Mouse (Mus musculus): Measurements from ENCODE around the gene Tbc1d23. TPM values are rescaled to one million over a fixed set of nuclear protein-coding genes. Genes with fewer than 3 reads are reported as not detected.
"Not testable (repeated sequence)": the region's sequence is repeated elsewhere in the genome, so short reads cannot be mapped to it uniquely, and the experiment has no call there.

Gene Tbc1d23
- polyA plus RNA-seq, 1 experiment from 2014 or later = 20.6 TPM

DNA sequence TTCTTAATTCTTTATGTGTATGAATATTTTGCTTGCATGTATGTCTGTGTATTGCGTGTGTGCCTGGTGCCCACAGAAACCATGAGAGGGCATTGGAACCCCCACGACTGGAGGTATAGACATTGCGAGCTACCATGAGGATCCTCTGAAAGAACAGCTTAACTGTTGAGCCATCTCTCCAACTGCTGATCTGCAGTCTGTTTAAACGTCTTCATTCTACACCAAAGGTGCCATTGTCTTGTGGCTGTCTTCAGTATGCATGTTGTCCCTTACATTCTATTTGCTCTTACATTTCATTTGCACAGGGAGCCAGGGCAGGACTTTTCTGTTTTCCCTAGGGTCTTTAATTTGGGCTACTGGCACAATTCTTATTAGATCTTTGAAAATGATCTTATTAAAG lies 19.7 kb upstream of the Tbc1d23 start:
- no peak for ATAC-seq (ENCODE audit: insufficient number of reproducible peaks, low FRiP score)
- Histone ChIP-seq H3K27ac (ENCODE audit: poor library complexity, severe bottlenecking) (no peak overlapping the region), H3K4me3 (no peak overlapping the region), H3K27me3 (replicated peaks) (no peaks in the 10 kb centered on the region), H3K36me3 (no peaks in the 10 kb centered on the region), H3K9me3 (replicated peaks) (0 out of 2 replicates have a peak, but pooled peaks cover under 1% of the 10 kb centered on the region), H3K4me2 (no peak overlapping the region), H3K9ac (no peak overlapping the region), H3K4me1 (replicated peaks) (peaks cover 9% of the 10 kb centered on the region)
- WGBS = 79% methylated on average over 4 of the region's 4 CpGs

DNA sequence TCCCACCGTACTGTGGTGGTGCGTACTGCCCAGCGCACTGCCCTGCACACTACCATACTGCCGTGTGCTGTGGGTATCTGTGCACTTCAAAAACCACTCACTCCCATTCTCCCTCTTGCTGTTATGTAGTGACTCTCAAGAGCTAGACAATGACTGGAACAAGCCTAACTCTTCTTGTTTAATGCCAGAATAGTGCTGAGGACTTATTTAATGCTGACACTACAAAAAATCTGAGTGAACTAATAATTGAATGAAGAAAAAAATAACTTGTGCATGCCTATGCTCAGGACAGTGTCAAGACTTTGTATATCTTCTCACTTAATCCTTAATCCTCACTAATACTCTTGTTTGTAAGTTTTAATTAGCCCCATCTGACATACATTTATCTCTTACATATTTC lies 16.2 kb upstream of the Tbc1d23 start:
- Histone ChIP-seq H3K27ac (ENCODE audit: poor library complexity, severe bottlenecking) (no peak overlapping the region), H3K36me3 (no peaks in the 10 kb centered on the region), H3K27me3 (replicated peaks) (no peaks in the 10 kb centered on the region), H3K9ac (no peak overlapping the region), H3K4me2 (no peak overlapping the region), H3K4me3 (no peak overlapping the region), H3K9me3 (replicated peaks) (no peaks in the 10 kb centered on the region), H3K4me1 (replicated peaks) (peaks cover 7% of the 10 kb centered on the region)
- 91% methylated on average over 4 of the region's 4 CpGs for WGBS
- no peak for ATAC-seq (ENCODE audit: insufficient number of reproducible peaks, low FRiP score)

DNA sequence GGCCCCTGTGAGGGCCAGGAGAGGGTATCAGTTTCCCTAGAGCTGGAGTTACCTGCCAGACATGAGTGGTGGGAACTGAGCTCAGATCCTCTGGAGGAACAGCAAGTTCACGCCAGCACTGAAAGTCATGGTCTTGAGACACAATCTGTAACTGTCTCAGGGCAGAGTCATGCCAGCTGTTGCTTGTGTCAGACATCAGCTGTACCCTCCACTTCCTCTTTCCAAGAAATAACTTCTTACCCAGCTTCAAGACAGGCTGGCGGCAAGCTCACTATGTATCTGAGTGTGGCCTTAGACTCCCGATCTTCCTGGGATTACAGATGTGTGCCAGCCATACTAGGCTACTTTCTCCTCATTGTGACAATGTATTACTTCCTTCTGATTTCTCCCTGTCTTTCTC lies 15.3 kb upstream of the Tbc1d23 start:
- Histone ChIP-seq H3K4me3 (no peak overlapping the region), H3K27ac (ENCODE audit: poor library complexity, severe bottlenecking) (no peak overlapping the region), H3K27me3 (replicated peaks) (no peaks in the 10 kb centered on the region), H3K9me3 (replicated peaks) (no peaks in the 10 kb centered on the region), H3K4me2 (no peak overlapping the region), H3K9ac (no peak overlapping the region), H3K4me1 (replicated peaks) (peaks cover under 1% of the 10 kb centered on the region; the same call in 1 of the 2 replicates), H3K36me3 (no peaks in the 10 kb centered on the region)
- WGBS = 74% methylated on average over 3 of the region's 3 CpGs
- no peak for ATAC-seq (ENCODE audit: insufficient number of reproducible peaks, low FRiP score)

DNA sequence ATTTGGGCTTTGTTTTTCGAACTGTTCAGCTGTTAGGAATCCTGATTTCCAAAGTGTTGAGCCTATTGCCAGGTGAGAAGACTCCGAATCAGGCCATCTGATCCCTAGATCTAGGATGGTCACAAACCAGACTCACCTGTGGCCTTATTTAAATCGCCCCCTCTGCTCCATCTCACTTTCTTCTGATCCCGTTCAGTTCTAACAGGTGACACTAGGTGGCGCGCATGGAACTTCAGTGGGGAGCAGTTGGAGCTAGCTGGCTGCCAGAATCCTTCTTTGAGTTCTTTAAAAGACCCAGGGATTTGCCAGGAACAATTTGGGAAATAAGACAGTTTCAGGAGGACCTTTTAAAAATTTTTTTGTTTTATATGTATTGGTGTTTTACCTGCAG lies 12.5 kb upstream of the Tbc1d23 start:
- Histone ChIP-seq H3K9me3 (replicated peaks) (no peaks in the 10 kb centered on the region), H3K27me3 (replicated peaks) (no peaks in the 10 kb centered on the region), H3K27ac (ENCODE audit: poor library complexity, severe bottlenecking) (no peak overlapping the region), H3K4me3 (no peak overlapping the region), H3K36me3 (no peaks in the 10 kb centered on the region), H3K4me1 (replicated peaks) (no peaks in the 10 kb centered on the region), H3K4me2 (no peak overlapping the region), H3K9ac (no peak overlapping the region)
- 9% methylated on average over 6 of the region's 6 CpGs for WGBS
- ATAC-seq (ENCODE audit: insufficient number of reproducible peaks, low FRiP score) = no peak

DNA sequence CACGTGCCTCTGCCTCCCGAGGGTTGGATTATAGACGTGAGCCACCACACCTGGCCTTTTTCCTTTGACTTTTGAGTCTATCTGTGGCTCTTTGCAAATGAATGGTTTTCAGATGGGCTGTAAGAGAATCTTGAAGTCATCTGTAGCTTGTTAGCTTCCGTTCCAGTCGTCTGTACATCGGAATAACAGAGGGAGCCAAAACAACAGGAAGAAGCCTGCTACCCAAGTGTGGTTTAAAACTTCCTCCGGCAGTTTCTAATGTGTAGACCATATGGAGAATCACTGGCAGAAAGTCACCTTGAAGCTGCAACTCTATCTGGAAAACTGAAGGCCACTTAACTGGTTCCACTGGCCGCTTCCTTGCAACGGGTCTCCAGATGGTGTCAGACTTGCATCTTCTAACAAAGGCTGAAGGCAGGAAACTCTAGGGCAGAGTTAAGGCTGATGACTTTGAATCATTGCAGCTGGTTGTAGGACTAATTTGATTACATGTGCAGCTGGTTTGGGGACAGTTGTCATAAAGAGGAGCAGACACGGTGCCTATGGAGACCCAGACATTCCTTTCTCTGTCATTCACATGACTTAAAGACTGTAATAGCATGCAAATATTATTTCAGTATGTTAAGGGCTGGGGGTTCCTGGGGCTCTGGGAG lies 12.0 kb upstream of the Tbc1d23 start:
- Histone ChIP-seq H3K4me2 (no peak overlapping the region), H3K27ac (ENCODE audit: poor library complexity, severe bottlenecking) (no peak overlapping the region), H3K4me3 (no peak overlapping the region), H3K9ac (no peak overlapping the region), H3K9me3 (replicated peaks) (no peaks in the 10 kb centered on the region), H3K27me3 (replicated peaks) (no peaks in the 10 kb centered on the region), H3K4me1 (replicated peaks) (no peaks in the 10 kb centered on the region), H3K36me3 (no peaks in the 10 kb centered on the region)
- WGBS = 47% methylated on average over 10 of the region's 10 CpGs
- no peak for ATAC-seq (ENCODE audit: insufficient number of reproducible peaks, low FRiP score)

DNA sequence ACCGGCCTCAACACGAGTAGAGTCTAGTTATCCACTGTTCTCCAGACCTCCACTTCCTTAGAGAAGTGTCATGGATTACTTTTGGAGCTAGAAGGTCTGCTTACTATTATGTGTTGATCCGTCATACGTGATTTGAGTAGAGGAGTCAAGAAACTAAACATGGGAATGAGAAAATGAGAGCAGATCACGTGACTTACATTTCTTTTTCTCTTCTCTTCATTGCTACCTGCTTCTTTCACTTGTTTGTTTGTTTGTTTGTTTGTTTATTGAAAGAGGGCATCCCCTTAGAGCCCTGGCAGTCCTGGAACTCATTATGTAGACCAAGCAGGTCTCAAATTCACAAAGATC lies 11.5 kb upstream of the Tbc1d23 start:
- H3K27ac ChIP-seq (ENCODE audit: poor library complexity, severe bottlenecking) = no peak overlapping the region
- H3K4me1 ChIP-seq (replicated peaks) = no peaks in the 10 kb centered on the region
- no peak overlapping the region for H3K4me2 ChIP-seq
- H3K9ac ChIP-seq = no peak overlapping the region
- WGBS = 80% methylated on average over 5 of the region's 5 CpGs
- H3K4me3 ChIP-seq = no peak overlapping the region
- H3K36me3 ChIP-seq = no peaks in the 10 kb centered on the region
- H3K27me3 ChIP-seq (replicated peaks) = no peaks in the 10 kb centered on the region
- H3K9me3 ChIP-seq (replicated peaks) = no peaks in the 10 kb centered on the region
- no peak for ATAC-seq (ENCODE audit: insufficient number of reproducible peaks, low FRiP score)

DNA sequence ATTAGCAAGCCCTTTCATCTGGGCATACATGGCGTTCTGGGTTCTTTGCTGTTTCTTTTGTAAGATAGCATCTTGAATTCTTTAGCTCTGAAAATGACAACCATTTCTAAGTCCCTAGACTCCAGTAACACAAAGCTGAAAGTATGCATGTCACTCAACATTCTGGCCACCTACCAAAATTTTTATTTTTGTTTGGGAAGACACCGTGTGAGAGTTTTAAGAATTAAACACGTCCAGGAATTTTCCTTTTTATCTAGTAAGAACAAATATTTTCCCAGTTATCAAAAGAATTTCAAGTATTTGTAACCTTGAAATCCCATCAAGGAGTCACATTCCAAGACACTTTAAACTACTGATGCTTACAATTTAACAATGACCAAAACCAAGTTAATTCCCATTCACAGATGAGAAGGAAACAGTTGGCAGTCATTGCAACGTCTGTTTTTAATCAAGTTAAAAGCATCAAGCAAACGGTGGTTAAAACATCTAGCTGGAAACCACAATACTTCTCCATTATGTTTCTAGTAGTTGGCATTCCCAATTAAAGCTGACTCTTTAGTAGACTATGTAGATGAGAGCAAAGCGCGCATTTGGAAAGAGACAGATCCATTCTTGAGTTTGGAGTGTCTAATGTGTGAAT lies 4.7 kb upstream of the Tbc1d23 start:
- H3K27ac ChIP-seq (ENCODE audit: poor library complexity, severe bottlenecking) = no peak overlapping the region
- H3K36me3 ChIP-seq = no peaks in the 10 kb centered on the region
- no peaks in the 10 kb centered on the region for H3K9me3 ChIP-seq (replicated peaks)
- H3K4me2 ChIP-seq = no peak overlapping the region
- H3K4me1 ChIP-seq (replicated peaks) = 0 out of 2 replicates have a peak, but pooled peaks cover 3% of the 10 kb centered on the region
- no peak for ATAC-seq (ENCODE audit: insufficient number of reproducible peaks, low FRiP score)
- WGBS = 47% methylated on average over 7 of the region's 7 CpGs
- H3K27me3 ChIP-seq (replicated peaks) = no peaks in the 10 kb centered on the region
- no peak overlapping the region for H3K9ac ChIP-seq
- H3K4me3 ChIP-seq = no peak overlapping the region

DNA sequence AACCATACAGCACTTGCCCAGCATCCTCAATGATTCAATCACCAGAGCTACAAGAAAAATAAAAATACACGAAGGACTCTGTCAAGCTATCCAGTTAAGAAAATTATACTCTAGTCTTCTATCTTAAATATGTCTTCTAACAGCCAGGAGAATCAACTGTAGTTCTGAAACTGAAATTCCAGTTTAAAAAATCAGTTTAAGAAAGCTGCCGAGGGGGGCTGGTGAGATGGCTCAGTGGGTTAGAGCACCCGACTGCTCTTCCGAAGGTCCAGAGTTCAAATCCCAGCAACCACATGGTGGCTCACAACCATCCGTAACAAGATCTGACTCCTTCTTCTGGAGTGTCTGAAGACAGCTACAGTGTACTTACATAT lies 620 bp upstream of the Tbc1d23 start:
- Histone ChIP-seq H3K4me2 (peak overlapping the region; percentile 74; the same call in 1 of the 2 replicates), H3K4me1 (replicated peaks) (peaks cover 13% of the 10 kb centered on the region), H3K4me3 (peak overlapping the region; percentile 74)
- not testable (repeated sequence) for ATAC-seq (ENCODE audit: insufficient number of reproducible peaks, low FRiP score); H3K27ac ChIP-seq (ENCODE audit: poor library complexity, severe bottlenecking); H3K9me3 ChIP-seq (replicated peaks); H3K9ac ChIP-seq; H3K27me3 ChIP-seq (replicated peaks); H3K36me3 ChIP-seq
- 67% methylated on average over 5 of the region's 5 CpGs for WGBS

DNA sequence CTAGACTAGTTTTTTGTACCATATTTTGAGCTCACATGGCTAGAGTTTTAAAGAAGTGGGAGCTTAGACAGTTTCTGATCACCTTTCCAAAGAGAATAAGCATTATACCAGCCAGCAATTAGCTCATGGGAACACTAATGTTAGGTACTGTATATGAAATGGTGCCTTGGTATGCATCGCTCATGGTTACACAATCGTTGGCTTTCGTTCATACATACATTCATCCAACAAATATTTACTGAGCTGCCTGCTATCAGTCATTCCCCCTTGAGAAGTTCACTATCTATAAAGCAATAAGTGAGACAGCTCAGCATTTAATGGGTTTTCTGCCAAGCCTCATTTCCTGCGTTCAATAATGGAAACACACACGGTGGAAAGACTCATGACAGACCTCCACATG lies 4.9 kb downstream of the Tbc1d23 start:
- Histone ChIP-seq H3K4me3 (no peak overlapping the region), H3K27ac (ENCODE audit: poor library complexity, severe bottlenecking) (no peak overlapping the region), H3K4me2 (no peak overlapping the region), H3K36me3 (no peaks in the 10 kb centered on the region), H3K4me1 (replicated peaks) (peaks cover 18% of the 10 kb centered on the region), H3K27me3 (replicated peaks) (no peaks in the 10 kb centered on the region), H3K9me3 (replicated peaks) (no peaks in the 10 kb centered on the region), H3K9ac (no peak overlapping the region)
- WGBS = 74% methylated on average over 5 of the region's 5 CpGs
- no peak for ATAC-seq (ENCODE audit: insufficient number of reproducible peaks, low FRiP score)

DNA sequence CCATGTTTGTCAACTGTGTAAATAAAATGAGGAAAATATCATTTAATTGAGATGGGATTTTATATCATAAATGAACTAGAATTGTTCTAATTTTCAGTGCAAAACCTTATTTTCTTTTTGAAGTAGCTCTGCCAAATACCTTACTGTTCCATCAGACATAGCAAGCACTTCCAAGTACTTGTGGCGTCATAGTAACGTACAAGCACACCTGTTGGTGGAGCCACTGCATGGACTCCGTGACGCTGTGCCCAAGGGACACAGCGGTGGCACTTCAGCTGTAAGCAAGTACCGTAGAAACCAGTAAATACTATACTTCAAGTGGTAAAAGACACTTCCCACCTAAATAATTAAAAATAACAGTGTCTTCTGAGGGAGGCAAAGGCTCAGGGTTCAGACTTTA lies 10.9 kb downstream of the Tbc1d23 start:
- Histone ChIP-seq H3K4me1 (replicated peaks) (peaks cover 4% of the 10 kb centered on the region; the same call in 1 of the 2 replicates), H3K27ac (ENCODE audit: poor library complexity, severe bottlenecking) (no peak overlapping the region), H3K4me2 (no peak overlapping the region), H3K9ac (no peak overlapping the region), H3K27me3 (replicated peaks) (no peaks in the 10 kb centered on the region), H3K9me3 (replicated peaks) (no peaks in the 10 kb centered on the region), H3K36me3 (peaks cover 14% of the 10 kb centered on the region), H3K4me3 (no peak overlapping the region)
- no peak for ATAC-seq (ENCODE audit: insufficient number of reproducible peaks, low FRiP score)
- WGBS = 95% methylated on average over 6 of the region's 6 CpGs

DNA sequence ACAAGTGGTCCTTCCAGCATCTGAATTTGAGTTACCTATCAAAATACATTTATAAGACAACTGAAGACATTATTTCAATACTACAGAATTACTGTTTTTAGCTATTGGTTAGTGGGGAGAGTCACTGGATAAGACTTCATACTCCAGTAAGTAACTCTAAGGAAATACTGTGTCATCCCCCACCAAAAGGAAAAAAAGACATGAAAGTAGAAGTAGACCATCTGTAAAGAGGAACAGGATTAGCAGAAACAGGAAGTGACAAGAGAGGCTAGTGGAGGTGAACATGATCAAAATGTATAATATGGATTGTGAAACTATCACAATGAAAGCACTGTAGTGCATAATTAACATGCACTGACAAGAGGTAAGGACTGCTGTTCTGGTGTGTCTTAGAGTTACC lies 15.3 kb downstream of the Tbc1d23 start:
- Histone ChIP-seq H3K4me3 (no peak overlapping the region), H3K4me2 (no peak overlapping the region), H3K9ac (no peak overlapping the region), H3K27me3 (replicated peaks) (no peaks in the 10 kb centered on the region), H3K9me3 (replicated peaks) (no peaks in the 10 kb centered on the region), H3K27ac (ENCODE audit: poor library complexity, severe bottlenecking) (no peak overlapping the region), H3K36me3 (peaks cover 37% of the 10 kb centered on the region), H3K4me1 (replicated peaks) (no peaks in the 10 kb centered on the region)
- ATAC-seq (ENCODE audit: insufficient number of reproducible peaks, low FRiP score) = no peak

DNA sequence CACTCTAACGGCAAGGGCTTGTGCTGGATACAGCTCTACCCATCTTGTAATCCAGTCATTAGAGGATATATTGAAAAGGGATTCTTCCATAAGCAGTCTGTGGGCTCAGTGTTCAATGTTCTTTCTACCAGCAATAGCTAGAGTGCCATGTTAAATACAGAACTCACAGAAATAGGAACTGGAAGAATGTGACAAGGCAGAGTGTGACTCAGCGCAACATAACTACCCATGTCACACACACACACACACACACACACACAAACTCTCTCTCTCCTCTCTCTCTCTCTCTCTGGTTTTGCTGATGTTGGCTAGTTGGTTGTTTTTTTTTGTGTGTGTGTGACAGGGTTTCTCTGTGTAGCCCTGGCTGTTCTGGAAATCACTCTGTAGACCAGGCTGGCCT lies 20.3 kb downstream of the Tbc1d23 start:
- Histone ChIP-seq H3K4me1 (replicated peaks) (peaks cover 6% of the 10 kb centered on the region), H3K9ac (no peak overlapping the region), H3K4me2 (no peak overlapping the region), H3K27ac (ENCODE audit: poor library complexity, severe bottlenecking) (no peak overlapping the region), H3K27me3 (replicated peaks) (no peaks in the 10 kb centered on the region), H3K9me3 (replicated peaks) (no peaks in the 10 kb centered on the region), H3K4me3 (no peak overlapping the region), H3K36me3 (peaks cover 46% of the 10 kb centered on the region)
- 91% methylated on average over 2 of the region's 2 CpGs for WGBS
- ATAC-seq (ENCODE audit: insufficient number of reproducible peaks, low FRiP score) = no peak
